Mouse (Mus musculus) small intestine, adult 2 months (tissue): Measurements from ENCODE around the gene Spata17.

Source experiments
- CTCF ChIP-seq: fragments of 200-500 bp; IDR thresholded peaks from 2 replicates; pipeline ENCODE4 v1.5.1; 2012; ENCODE audit warnings: low read depth, mild to moderate bottlenecking, control low read depth, inconsistent platforms, low read length, moderate library complexity, mixed read lengths; ENCODE audit not compliant: insufficient replicate concordance, insufficient read length; ENCODE audit errors: extremely low read depth
- POLR2A ChIP-seq: fragments of 200-500 bp; IDR thresholded peaks from 2 replicates; pipeline ENCODE4 v1.6.1; 2012; ENCODE audit warnings: low read depth, mild to moderate bottlenecking, control low read depth, inconsistent platforms, low read length, moderate library complexity

DNA sequence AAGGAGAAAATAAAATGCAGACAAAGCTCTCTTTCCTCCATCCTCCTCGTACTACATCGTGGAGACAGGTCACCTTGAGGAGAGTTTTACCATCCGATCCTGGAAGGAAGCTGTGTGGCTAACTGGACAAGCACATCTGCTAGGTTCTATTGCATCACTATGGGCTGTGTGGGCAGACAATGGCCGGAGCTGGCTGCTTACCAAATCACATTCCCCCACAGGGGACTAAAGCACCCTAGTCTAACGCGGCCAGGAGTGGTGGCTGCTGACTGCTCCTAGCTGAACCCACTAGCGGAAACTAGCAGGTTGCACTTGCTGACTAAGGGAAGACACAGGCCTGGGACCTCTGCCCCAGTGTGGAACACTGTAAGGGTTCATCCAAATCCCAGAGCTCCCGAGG is 72.3 kb downstream of the Spata17 start:
- TF ChIP-seq POLR2A (no peak), CTCF (no peak)
